Mouse (Mus musculus): Measurements from ENCODE around the gene Zfp46. TPM values are rescaled to one million over a fixed set of nuclear protein-coding genes. Genes with fewer than 3 reads are reported as not detected.

Zfp46 gene
- polyA plus RNA-seq, 1 experiment from 2014 or later: 24.6 TPM

GRCm38 (mm10) chr4:136304181-136304580 is 19.7 kb downstream of the Zfp46 start:
- 43% methylated on average over 2 of the region's 2 CpGs for WGBS
- Histone ChIP-seq H3K27me3 (ENCODE audit: low read depth, poor library complexity, severe bottlenecking) (no peaks in the 10 kb centered on the region), H3K27ac (no peak overlapping the region), H3K36me3 (no peaks in the 10 kb centered on the region), H3K9me3 (replicated peaks) (no peaks in the 10 kb centered on the region), H3K4me3 (no peak overlapping the region), H3K4me1 (peaks cover 4% of the 10 kb centered on the region)
- DNase-seq (ENCODE audit: low spot score): no peak

- DNase-seq (ENCODE audit: low spot score): no peak
Observed at GRCm38 (mm10) chr4:136308355-136308754, 23.9 kb downstream of the Zfp46 start.

GRCm38 (mm10) chr4:136309780-136310179 is 25.3 kb downstream of the Zfp46 start:
- H3K4me1 ChIP-seq: peaks cover 39% of the 10 kb centered on the region
- peak overlapping the region; percentile 99 for H3K4me3 ChIP-seq
- no peaks in the 10 kb centered on the region for H3K27me3 ChIP-seq (ENCODE audit: low read depth, poor library complexity, severe bottlenecking)
- WGBS: 2% methylated on average over 11 of the region's 11 CpGs
- H3K36me3 ChIP-seq: no peaks in the 10 kb centered on the region
- H3K27ac ChIP-seq: peak overlapping the region; percentile 100
- peak; percentile 64 for DNase-seq (ENCODE audit: low spot score)
- no peaks in the 10 kb centered on the region for H3K9me3 ChIP-seq (replicated peaks)

More at GRCm38 (mm10) chr4:136308355-136308754, 23.9 kb downstream of the Zfp46 start:
- WGBS: 56% methylated on average over 2 of the region's 2 CpGs
- Histone ChIP-seq H3K27me3 (ENCODE audit: low read depth, poor library complexity, severe bottlenecking) (no peaks in the 10 kb centered on the region), H3K9me3 (replicated peaks) (no peaks in the 10 kb centered on the region), H3K27ac (no peak overlapping the region), H3K4me1 (peaks cover 27% of the 10 kb centered on the region), H3K4me3 (no peak overlapping the region), H3K36me3 (no peaks in the 10 kb centered on the region)

GRCm38 (mm10) chr4:136310229-136311041 is 26.0 kb downstream of the Zfp46 start, which contains the start of gene Hnrnpr:
Gene Hnrnpr, plus strand, starts transcription at chr4:136310942.
- DNase-seq (ENCODE audit: low spot score): peak; percentile 99
- under 1% methylated on average over 65 of the region's 65 CpGs for WGBS
- H3K4me1 ChIP-seq: peaks cover 39% of the 10 kb centered on the region
- no peaks in the 10 kb centered on the region for H3K36me3 ChIP-seq
- no peaks in the 10 kb centered on the region for H3K27me3 ChIP-seq (ENCODE audit: low read depth, poor library complexity, severe bottlenecking)
- H3K4me3 ChIP-seq: peak within 1 kb of the TSS; percentile 99
- no peaks in the 10 kb centered on the region for H3K9me3 ChIP-seq (replicated peaks)
- H3K27ac ChIP-seq: peak within 1 kb of the TSS; percentile 100

GRCm38 (mm10) chr4:136311042-136311999 is 26.8 kb downstream of the Zfp46 start:
- Histone ChIP-seq H3K9me3 (replicated peaks) (no peaks in the 10 kb centered on the region), H3K4me1 (peaks cover 39% of the 10 kb centered on the region), H3K27ac (peak overlapping the region; percentile 100), H3K36me3 (peaks cover 2% of the 10 kb centered on the region), H3K27me3 (ENCODE audit: low read depth, poor library complexity, severe bottlenecking) (no peaks in the 10 kb centered on the region), H3K4me3 (peak overlapping the region; percentile 99)
- under 1% methylated on average over 81 of the region's 81 CpGs for WGBS
- peak; percentile 82 for DNase-seq (ENCODE audit: low spot score)

- peaks cover 15% of the 10 kb centered on the region for H3K36me3 ChIP-seq
- no peaks in the 10 kb centered on the region for H3K27me3 ChIP-seq (ENCODE audit: low read depth, poor library complexity, severe bottlenecking)
- H3K4me3 ChIP-seq: peak overlapping the region; percentile 99
- H3K27ac ChIP-seq: no peak overlapping the region
- DNase-seq (ENCODE audit: low spot score): no peak
- 47% methylated on average over 4 of the region's 4 CpGs for WGBS
- H3K9me3 ChIP-seq (replicated peaks): no peaks in the 10 kb centered on the region
- peaks cover 39% of the 10 kb centered on the region for H3K4me1 ChIP-seq
Observed at GRCm38 (mm10) chr4:136312616-136313015, 28.1 kb downstream of the Zfp46 start.

GRCm38 (mm10) chr4:136317667-136318066 is 33.2 kb downstream of the Zfp46 start:
- no peak overlapping the region for H3K27ac ChIP-seq
- no peaks in the 10 kb centered on the region for H3K27me3 ChIP-seq (ENCODE audit: low read depth, poor library complexity, severe bottlenecking)
- peaks cover 65% of the 10 kb centered on the region for H3K36me3 ChIP-seq
- 95% methylated on average over 4 of the region's 4 CpGs for WGBS
- H3K9me3 ChIP-seq (replicated peaks): no peaks in the 10 kb centered on the region
- DNase-seq (ENCODE audit: low spot score): no peak
- H3K4me1 ChIP-seq: peaks cover 18% of the 10 kb centered on the region
- H3K4me3 ChIP-seq: no peak overlapping the region

- Histone ChIP-seq H3K4me3 (no peak overlapping the region), H3K36me3 (peaks cover 87% of the 10 kb centered on the region), H3K27ac (no peak overlapping the region), H3K27me3 (ENCODE audit: low read depth, poor library complexity, severe bottlenecking) (no peaks in the 10 kb centered on the region), H3K9me3 (replicated peaks) (no peaks in the 10 kb centered on the region), H3K4me1 (no peaks in the 10 kb centered on the region)
- DNase-seq (ENCODE audit: low spot score): no peak
- WGBS: 91% methylated on average over 4 of the region's 4 CpGs
Observed at GRCm38 (mm10) chr4:136320016-136320415, 35.5 kb downstream of the Zfp46 start.

- 79% methylated on average over 2 of the region's 2 CpGs for WGBS
- Histone ChIP-seq H3K9me3 (replicated peaks) (no peaks in the 10 kb centered on the region), H3K27me3 (ENCODE audit: low read depth, poor library complexity, severe bottlenecking) (no peaks in the 10 kb centered on the region), H3K27ac (no peak overlapping the region), H3K4me3 (no peak overlapping the region), H3K4me1 (no peaks in the 10 kb centered on the region), H3K36me3 (peaks cover 94% of the 10 kb centered on the region)
- no peak for DNase-seq (ENCODE audit: low spot score)
Observed at GRCm38 (mm10) chr4:136324226-136324625, 39.7 kb downstream of the Zfp46 start.

- Histone ChIP-seq H3K4me1 (no peaks in the 10 kb centered on the region), H3K27ac (no peak overlapping the region), H3K9me3 (replicated peaks) (no peaks in the 10 kb centered on the region), H3K27me3 (ENCODE audit: low read depth, poor library complexity, severe bottlenecking) (no peaks in the 10 kb centered on the region), H3K36me3 (peaks cover 95% of the 10 kb centered on the region), H3K4me3 (no peak overlapping the region)
- no peak for DNase-seq (ENCODE audit: low spot score)
- WGBS: 90% methylated on average over 5 of the region's 5 CpGs
Observed at GRCm38 (mm10) chr4:136327238-136327637, 42.8 kb downstream of the Zfp46 start.

- Histone ChIP-seq H3K36me3 (peaks cover 95% of the 10 kb centered on the region), H3K9me3 (replicated peaks) (no peaks in the 10 kb centered on the region), H3K27ac (no peak overlapping the region), H3K4me3 (no peak overlapping the region), H3K27me3 (ENCODE audit: low read depth, poor library complexity, severe bottlenecking) (no peaks in the 10 kb centered on the region), H3K4me1 (no peaks in the 10 kb centered on the region)
- DNase-seq (ENCODE audit: low spot score): no peak
Observed at GRCm38 (mm10) chr4:136328115-136328514, 43.6 kb downstream of the Zfp46 start.

- Histone ChIP-seq H3K9me3 (replicated peaks) (no peaks in the 10 kb centered on the region), H3K4me3 (no peak overlapping the region), H3K27me3 (ENCODE audit: low read depth, poor library complexity, severe bottlenecking) (no peaks in the 10 kb centered on the region), H3K36me3 (peaks cover 94% of the 10 kb centered on the region), H3K4me1 (no peaks in the 10 kb centered on the region), H3K27ac (no peak overlapping the region)
- 95% methylated on average over 3 of the region's 3 CpGs for WGBS
- no peak for DNase-seq (ENCODE audit: low spot score)
Observed at GRCm38 (mm10) chr4:136331709-136332108, 47.2 kb downstream of the Zfp46 start.

- no peak overlapping the region for H3K4me3 ChIP-seq
Observed at GRCm38 (mm10) chr4:136333191-136333590, 48.7 kb downstream of the Zfp46 start.

More at GRCm38 (mm10) chr4:136333191-136333590, 48.7 kb downstream of the Zfp46 start:
- no peaks in the 10 kb centered on the region for H3K4me1 ChIP-seq
- peaks cover 94% of the 10 kb centered on the region for H3K36me3 ChIP-seq
- H3K9me3 ChIP-seq (replicated peaks): no peaks in the 10 kb centered on the region
- no peak for DNase-seq (ENCODE audit: low spot score)
- no peak overlapping the region for H3K27ac ChIP-seq
- H3K27me3 ChIP-seq (ENCODE audit: low read depth, poor library complexity, severe bottlenecking): no peaks in the 10 kb centered on the region
- 95% methylated on average over 3 of the region's 3 CpGs for WGBS
